Mouse (Mus musculus) kidney, embryonic 15.5 days (tissue): ENCODE results near the gene Lag3. TPM values are rescaled to one million over a fixed set of nuclear protein-coding genes. Genes with fewer than 3 reads are reported as not detected.

Experiments
- ATAC-seq: fragments of 200-750 bp; cut with Nextera tagmentation; replicated peaks from 2 replicates; pipeline ENCODE4 v1.8.0; 2017; ENCODE audit warnings: moderate TSS enrichment; ENCODE audit not compliant: low FRiP score
- H3K27ac ChIP-seq: fragments of 300-500 bp; sonication (generic); 2 replicates; pipeline ENCODE4 v1.5.1; 2015; ENCODE audit warnings: mild to moderate bottlenecking, inconsistent platforms
- H3K27me3 ChIP-seq: fragments of 300-500 bp; sonication (generic); 2 replicates; pipeline ENCODE4 v1.6.1; 2015; ENCODE audit warnings: inconsistent platforms
- H3K36me3 ChIP-seq: fragments of 300-500 bp; sonication (generic); 2 replicates; pipeline ENCODE4 v1.6.1; 2015; ENCODE audit warnings: inconsistent platforms
- H3K4me1 ChIP-seq: fragments of 300-500 bp; sonication (generic); 2 replicates; pipeline ENCODE4 v1.6.1; 2015; ENCODE audit warnings: inconsistent platforms
- H3K4me2 ChIP-seq: fragments of 300-500 bp; sonication (generic); 2 replicates; pipeline ENCODE4 v1.6.1; 2015; ENCODE audit warnings: moderate library complexity, mild to moderate bottlenecking, inconsistent platforms
- H3K4me3 ChIP-seq: fragments of 300-500 bp; sonication (generic); replicated peaks from 2 replicates; pipeline ENCODE4 v1.5.1; 2015; ENCODE audit warnings: mild to moderate bottlenecking, inconsistent platforms
- H3K9ac ChIP-seq: fragments of 300-500 bp; sonication (generic); 2 replicates; pipeline ENCODE4 v1.6.1; 2015; ENCODE audit warnings: mild to moderate bottlenecking, inconsistent platforms
- H3K9me3 ChIP-seq: fragments of 300-500 bp; sonication (generic); replicated peaks from 2 replicates; pipeline ENCODE4 v1.6.1; 2016; ENCODE audit warnings: inconsistent platforms
- WGBS: fragments of 180-500 bp; shearing (Covaris S2); methylation state at CpG from one replicate; pipeline ENCODE4 v1.1.7; 2015; ENCODE audit warnings: mixed read lengths; 5-methylcytosine and 5-hydroxymethylcytosine counted together
- polyA plus RNA-seq: library from polyadenylated mRNA; unstranded; fragments of >200 nt; fragmentation: Nextera tagmentation; extraction: Ambion mirVana; gene quantifications from 2 replicates; pipeline ENCODE4 v1.2.1, GENCODE M21; 2015

Lag3 gene
- 1.7 and 1.8 TPM in 2 replicates for polyA plus RNA-seq

DNA sequence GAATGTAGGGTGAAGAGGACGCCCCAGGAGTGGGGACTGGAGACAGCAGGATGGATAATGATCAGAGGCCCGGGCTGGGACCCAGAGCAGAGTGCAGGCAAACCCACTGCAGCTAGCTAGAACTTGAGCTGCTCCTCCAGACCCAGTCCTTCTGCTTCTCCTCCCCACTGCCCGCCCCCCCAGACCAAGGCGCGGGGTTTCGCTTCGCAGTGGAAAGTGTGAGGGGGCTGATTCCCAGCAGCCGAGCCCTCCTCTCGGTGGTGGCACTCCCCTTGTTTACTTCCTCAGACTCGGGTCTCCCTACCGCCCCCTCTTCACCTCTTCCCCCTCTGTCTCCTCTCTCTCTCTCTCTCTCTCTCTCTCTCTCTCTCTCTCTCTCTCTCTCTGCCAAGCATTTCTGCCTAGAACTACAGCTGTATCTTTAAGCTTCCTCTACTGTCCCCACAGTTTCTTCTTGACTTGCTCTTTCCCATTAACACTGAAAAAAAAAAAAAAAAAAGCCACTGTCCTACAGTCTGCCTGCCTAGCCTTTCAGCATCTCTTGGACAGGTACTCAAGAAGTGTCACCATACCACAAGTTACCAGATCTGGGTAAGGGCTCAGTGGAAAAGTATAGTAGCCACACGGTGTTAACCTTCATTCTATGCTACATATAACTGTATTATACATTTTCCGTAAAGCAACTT, at the start of gene Lag3:
Gene Lag3, minus strand, starts transcription at position 173 of the 686 bp plus-strand sequence.
- no peak within 1 kb of the TSS for H3K9ac ChIP-seq
- H3K4me3 ChIP-seq: 0 out of 2 replicates have a peak within 1 kb of the TSS, but pooled peaks have one; percentile 6
- 20% methylated on average over 13 of the region's 13 CpGs for WGBS
- H3K9me3 ChIP-seq: no peaks in the 10 kb centered on the region
- H3K27ac ChIP-seq: peak within 1 kb of the TSS; percentile 34; the same call in 1 of the 2 replicates
- peak within 1 kb of the TSS; percentile 34 for H3K4me2 ChIP-seq
- peaks cover 28% of the 10 kb centered on the region for H3K36me3 ChIP-seq
- H3K27me3 ChIP-seq: peaks cover 8% of the 10 kb centered on the region; the same call in 1 of the 2 replicates
- peaks cover 62% of the 10 kb centered on the region for H3K4me1 ChIP-seq
- no peak for ATAC-seq

DNA sequence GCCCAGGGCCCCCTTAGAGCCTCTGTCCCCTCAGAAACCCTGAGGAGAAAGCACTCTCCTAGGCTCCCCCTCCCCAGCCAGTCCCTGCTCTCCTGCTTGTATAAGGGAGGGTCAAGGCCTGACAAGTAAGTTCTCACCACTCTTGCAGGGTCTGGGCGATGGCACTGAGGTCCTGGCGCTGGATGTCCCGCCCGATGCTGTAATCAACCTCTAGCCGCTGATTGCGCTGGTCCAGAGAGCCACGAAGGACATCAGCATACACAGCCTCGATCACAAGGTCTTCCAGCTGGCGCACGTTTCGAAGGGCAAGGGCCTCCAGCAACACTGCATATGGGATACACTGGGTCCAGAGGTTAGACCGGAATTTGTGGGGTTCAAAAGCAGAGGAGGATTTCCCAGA, 49.5 kb upstream of the Lag3 start:
- H3K27me3 ChIP-seq: no peaks in the 10 kb centered on the region
- H3K4me3 ChIP-seq: no peak overlapping the region
- H3K4me1 ChIP-seq: peaks cover 10% of the 10 kb centered on the region
- 94% methylated on average over 12 of the region's 12 CpGs for WGBS
- no peak overlapping the region for H3K4me2 ChIP-seq
- H3K27ac ChIP-seq: no peak overlapping the region
- ATAC-seq: no peak
- no peaks in the 10 kb centered on the region for H3K9me3 ChIP-seq
- H3K36me3 ChIP-seq: peaks cover 73% of the 10 kb centered on the region
- H3K9ac ChIP-seq: no peak overlapping the region

DNA sequence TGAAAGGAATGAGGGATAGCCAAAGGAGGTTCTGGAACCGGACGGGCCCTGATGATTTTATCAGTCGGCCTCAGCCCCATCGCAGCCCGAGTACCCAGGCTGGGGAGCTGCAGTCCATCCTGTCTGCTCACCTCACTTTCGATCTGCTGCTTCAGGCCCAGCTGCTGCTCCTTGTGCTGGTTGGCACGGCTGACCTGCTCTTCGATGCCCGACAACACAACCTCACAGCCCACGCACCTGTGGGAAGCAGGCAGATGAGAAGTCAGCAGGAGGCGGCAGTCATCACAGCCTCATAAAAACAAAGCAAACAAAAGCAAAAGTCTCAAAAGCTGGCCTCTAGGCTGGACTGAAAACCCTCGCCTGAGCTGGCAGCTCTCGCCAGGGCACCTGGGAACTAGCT, 48.5 kb upstream of the Lag3 start:
- peaks cover 9% of the 10 kb centered on the region for H3K4me1 ChIP-seq
- no peak for ATAC-seq
- no peaks in the 10 kb centered on the region for H3K27me3 ChIP-seq
- no peak overlapping the region for H3K4me2 ChIP-seq
- peaks cover 81% of the 10 kb centered on the region for H3K36me3 ChIP-seq
- 85% methylated on average over 13 of the region's 13 CpGs for WGBS
- no peak overlapping the region for H3K9ac ChIP-seq
- no peaks in the 10 kb centered on the region for H3K9me3 ChIP-seq
- H3K4me3 ChIP-seq: no peak overlapping the region
- H3K27ac ChIP-seq: no peak overlapping the region

DNA sequence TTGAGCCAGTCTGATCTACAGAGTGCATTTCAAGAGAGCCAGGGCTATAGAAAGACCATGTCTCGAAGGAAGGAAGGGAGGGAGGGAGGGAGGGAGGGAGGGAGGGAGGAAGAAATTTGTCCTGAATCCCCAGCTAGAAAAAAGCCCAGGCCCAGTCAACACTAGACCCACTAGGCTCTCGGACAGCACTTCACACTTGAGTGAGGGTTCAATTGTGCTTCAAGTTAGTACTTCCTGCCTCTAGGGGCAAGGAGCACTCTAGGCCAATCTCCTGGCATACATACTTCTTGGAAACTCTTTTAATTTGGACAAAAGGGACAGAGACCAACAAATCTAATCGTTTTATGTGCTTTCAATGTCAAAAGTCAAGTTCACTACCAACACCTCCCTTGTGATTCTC, 46.6 kb upstream of the Lag3 start:
- H3K27me3 ChIP-seq: no peaks in the 10 kb centered on the region
- no peak overlapping the region for H3K9ac ChIP-seq
- ATAC-seq: no peak
- H3K27ac ChIP-seq: no peak overlapping the region
- peaks cover 86% of the 10 kb centered on the region for H3K36me3 ChIP-seq
- H3K9me3 ChIP-seq: no peaks in the 10 kb centered on the region
- H3K4me3 ChIP-seq: no peak overlapping the region
- 67% methylated on average over 3 of the region's 3 CpGs for WGBS
- no peak overlapping the region for H3K4me2 ChIP-seq
- no peaks in the 10 kb centered on the region for H3K4me1 ChIP-seq

DNA sequence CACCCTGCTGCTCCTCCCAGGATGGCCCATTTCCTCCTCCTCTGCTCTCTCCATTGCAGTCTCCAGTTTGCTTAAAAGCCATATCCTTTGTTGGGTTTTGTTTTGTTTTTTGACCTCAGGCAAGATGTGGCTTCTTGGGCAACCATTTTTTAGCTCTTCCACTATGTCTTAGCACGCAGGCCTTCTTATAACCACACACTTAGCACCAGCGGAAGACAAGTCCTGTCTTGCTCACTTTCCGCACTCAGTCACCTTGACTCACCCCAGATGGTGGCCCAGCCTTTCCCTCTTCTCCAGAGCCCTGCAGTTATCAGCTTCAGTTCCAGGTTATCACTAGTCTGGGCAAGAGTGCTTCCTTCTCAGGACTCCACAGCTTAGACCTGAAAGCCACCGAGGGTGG, 43.7 kb upstream of the Lag3 start:
- no peak overlapping the region for H3K27ac ChIP-seq
- H3K4me1 ChIP-seq: no peaks in the 10 kb centered on the region
- H3K4me2 ChIP-seq: no peak overlapping the region
- no peak overlapping the region for H3K9ac ChIP-seq
- no peak overlapping the region for H3K4me3 ChIP-seq
- H3K36me3 ChIP-seq: peaks cover 60% of the 10 kb centered on the region
- 93% methylated on average over 4 of the region's 4 CpGs for WGBS
- 0 out of 2 replicates have a peak, but pooled peaks cover 2% of the 10 kb centered on the region for H3K9me3 ChIP-seq
- no peaks in the 10 kb centered on the region for H3K27me3 ChIP-seq
- ATAC-seq: no peak

DNA sequence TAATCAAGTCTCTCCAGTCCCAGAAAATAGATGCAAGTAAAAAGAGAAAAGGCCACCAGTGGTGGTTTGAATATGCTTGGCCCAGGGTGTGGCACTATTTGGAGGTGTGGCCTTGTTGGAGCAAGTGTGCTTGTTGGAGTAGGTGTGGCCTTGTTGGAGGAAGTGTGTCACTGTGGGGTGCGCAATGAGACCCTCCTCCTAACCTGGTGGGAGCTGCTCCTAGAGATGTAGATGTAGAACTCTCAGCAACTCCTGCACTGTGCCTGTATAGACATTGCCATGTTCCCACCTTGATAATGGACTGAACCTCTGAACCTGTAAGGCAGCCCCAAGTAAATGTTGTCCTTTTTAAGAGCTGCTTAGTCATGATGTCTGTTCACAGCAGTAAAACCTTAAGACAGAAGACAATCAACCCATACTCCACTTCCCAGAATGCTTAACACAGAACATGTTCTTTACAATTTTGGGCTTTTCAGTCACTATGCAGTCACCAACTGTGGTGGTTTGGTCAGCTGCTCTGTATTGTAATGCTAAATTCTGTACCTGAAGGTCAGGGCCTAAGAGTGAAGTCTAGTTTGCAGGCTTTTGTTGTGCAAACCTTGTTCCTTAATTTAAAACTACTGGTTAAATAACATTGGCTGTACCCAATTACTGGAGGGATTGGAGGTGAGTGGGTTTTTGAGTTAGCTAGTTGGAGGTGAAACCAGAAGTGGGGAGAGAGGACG, 42.6 kb upstream of the Lag3 start:
- H3K4me3 ChIP-seq: no peak overlapping the region
- H3K9me3 ChIP-seq: 0 out of 2 replicates have a peak, but pooled peaks cover 2% of the 10 kb centered on the region
- no peak overlapping the region for H3K27ac ChIP-seq
- no peak overlapping the region for H3K4me2 ChIP-seq
- no peaks in the 10 kb centered on the region for H3K4me1 ChIP-seq
- H3K9ac ChIP-seq: no peak overlapping the region
- no peaks in the 10 kb centered on the region for H3K27me3 ChIP-seq
- peaks cover 49% of the 10 kb centered on the region for H3K36me3 ChIP-seq
- WGBS: 93% methylated on average over 2 of the region's 2 CpGs
- ATAC-seq: no peak

DNA sequence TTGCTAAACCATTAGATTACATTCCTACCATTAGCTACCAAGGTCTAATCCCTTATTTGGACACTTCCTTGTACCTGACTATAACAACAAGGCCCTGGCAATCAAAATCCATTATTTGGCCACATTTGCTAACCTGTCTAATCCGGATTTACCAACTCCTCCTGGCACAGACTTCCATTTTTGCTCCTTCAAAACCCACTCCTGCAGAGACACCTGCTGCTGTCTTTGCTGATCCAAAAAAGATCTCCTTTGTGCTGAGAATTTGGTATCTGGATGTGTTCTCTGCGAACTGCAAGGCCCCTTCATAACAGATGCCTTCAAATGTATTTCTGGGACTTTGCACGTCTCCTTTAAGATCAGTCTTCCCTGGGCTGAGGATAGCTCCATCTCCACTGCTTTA, 32.0 kb upstream of the Lag3 start:
- Histone ChIP-seq H3K27me3 (no peaks in the 10 kb centered on the region), H3K36me3 (peaks cover 17% of the 10 kb centered on the region), H3K4me1 (no peaks in the 10 kb centered on the region), H3K9ac (no peak overlapping the region), H3K9me3 (no peaks in the 10 kb centered on the region), H3K4me3 (no peak overlapping the region), H3K4me2 (no peak overlapping the region), H3K27ac (no peak overlapping the region)
- ATAC-seq: no peak
- 88% methylated on average over 3 of the region's 3 CpGs for WGBS

DNA sequence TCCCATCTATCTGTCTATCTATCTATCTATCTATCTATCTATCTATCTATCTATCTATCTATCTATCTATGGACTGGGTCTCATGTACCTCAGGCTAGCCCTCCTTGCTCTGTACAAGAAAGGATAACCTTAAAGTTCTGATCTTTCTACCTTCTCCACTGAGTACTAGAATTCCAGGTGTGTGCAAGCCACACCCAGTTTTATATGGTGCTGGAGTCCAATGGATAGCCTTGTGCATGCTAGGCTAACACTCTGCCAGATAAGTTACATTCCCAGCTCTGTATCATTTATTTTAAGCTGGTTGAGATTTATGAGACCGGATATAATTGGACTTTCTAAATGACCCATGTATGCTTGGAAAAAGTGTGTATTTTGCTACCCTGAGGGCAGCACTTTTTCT, 30.2 kb upstream of the Lag3 start:
- Histone ChIP-seq H3K27ac (no peak overlapping the region), H3K9me3 (no peaks in the 10 kb centered on the region), H3K36me3 (peaks cover 35% of the 10 kb centered on the region), H3K4me3 (no peak overlapping the region), H3K27me3 (no peaks in the 10 kb centered on the region), H3K9ac (no peak overlapping the region), H3K4me2 (no peak overlapping the region), H3K4me1 (no peaks in the 10 kb centered on the region)
- 97% methylated on average over 1 of the region's 1 CpGs for WGBS
- no peak for ATAC-seq

DNA sequence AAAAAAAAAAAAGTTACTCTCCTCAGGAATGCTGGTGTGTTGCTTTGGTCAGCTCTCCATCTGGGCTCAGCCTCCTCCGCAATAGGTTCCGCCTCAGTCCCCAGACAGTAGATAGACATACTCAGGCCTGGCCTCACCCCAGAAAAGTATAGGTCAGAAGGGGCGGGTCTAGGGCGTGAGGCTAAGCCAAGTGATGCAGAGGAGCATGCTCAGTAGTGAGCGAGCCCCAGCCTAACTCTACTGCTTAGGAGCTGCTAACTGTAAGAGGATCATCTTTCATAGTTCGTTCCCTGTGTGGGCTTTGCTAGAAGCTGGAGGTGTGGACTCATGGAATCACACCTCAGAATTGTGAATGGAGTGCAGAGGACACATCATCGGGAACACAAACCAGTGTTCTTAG, 27.0 kb upstream of the Lag3 start:
- Histone ChIP-seq H3K4me3 (no peak overlapping the region), H3K4me2 (no peak overlapping the region), H3K4me1 (peaks cover 17% of the 10 kb centered on the region), H3K27me3 (no peaks in the 10 kb centered on the region), H3K36me3 (peaks cover 67% of the 10 kb centered on the region), H3K9me3 (no peaks in the 10 kb centered on the region), H3K27ac (no peak overlapping the region), H3K9ac (no peak overlapping the region)
- WGBS: 92% methylated on average over 7 of the region's 7 CpGs
- ATAC-seq: peak; percentile 52

DNA sequence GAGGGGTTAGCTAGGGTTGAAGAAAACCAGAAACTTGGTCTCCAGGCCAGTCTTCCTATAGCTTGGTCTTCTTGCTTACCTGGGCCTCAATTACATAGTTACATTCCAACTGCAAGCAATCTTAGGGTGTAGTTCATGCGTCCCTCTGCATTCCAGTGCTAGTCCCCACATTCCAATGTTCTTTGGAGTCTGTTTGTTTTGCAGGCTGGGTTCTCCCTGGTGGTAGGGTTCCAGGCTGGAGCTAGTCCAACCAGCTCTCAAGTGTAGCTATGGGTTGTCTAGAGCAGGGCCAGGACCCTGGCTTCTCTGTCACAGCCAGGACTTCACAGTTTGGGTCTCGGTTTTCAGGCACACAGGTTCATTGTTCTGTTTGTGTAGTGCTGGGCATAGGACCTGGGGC, 26.0 kb upstream of the Lag3 start:
- 81% methylated on average over 2 of the region's 2 CpGs for WGBS
- H3K36me3 ChIP-seq: peaks cover 76% of the 10 kb centered on the region

DNA sequence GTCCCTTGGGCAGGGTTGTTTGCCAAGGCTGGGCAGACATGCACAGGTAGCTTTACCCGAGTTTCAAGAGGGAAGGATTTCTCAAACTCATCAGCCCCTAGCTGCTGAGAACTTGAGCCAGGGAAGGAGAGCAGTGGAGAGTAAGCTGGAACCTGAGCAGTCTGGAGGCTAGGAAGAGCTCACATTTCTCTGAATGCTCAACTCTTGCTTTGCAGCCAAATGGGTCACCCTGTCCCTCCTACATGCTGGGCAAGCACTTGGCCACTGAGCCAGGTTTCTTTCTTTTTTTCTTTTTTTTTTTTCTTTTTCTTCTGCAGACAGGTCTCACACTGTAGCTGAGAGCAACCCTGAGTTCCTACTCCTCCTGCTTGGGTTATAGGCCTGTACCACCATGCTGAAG, 25.2 kb upstream of the Lag3 start:
- Histone ChIP-seq H3K36me3 (peaks cover 77% of the 10 kb centered on the region), H3K27ac (no peak overlapping the region)

More for the DNA sequence above, 26.0 kb upstream of the Lag3 start:
- no peaks in the 10 kb centered on the region for H3K27me3 ChIP-seq
- H3K4me1 ChIP-seq: peaks cover 26% of the 10 kb centered on the region
- H3K4me2 ChIP-seq: no peak overlapping the region
- no peak overlapping the region for H3K27ac ChIP-seq
- no peaks in the 10 kb centered on the region for H3K9me3 ChIP-seq
- H3K4me3 ChIP-seq: no peak overlapping the region
- no peak for ATAC-seq
- no peak overlapping the region for H3K9ac ChIP-seq

DNA sequence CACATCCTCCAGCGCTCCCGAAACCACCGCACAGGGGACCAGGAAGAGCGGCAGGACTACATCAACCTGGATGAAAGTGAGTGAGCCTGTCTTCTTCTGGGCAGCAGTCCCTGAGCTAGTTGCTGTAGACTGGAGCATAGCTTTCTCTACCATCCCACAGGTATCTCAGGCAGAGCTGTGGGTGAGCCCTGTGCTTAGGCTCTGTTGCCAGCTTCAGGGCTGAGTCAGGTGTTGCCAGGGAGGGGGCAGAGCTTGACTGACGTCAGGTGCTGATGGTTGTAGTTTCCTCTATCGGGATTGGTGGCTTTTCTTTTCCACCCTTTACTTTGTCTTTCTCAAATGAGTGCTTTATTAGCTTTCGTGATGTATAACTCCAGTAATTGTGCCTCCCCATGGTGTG, 23.2 kb upstream of the Lag3 start:
- H3K4me2 ChIP-seq: no peak overlapping the region
- H3K4me1 ChIP-seq: peaks cover 40% of the 10 kb centered on the region
- 93% methylated on average over 7 of the region's 7 CpGs for WGBS
- no peak overlapping the region for H3K4me3 ChIP-seq
- ATAC-seq: no peak
- no peak overlapping the region for H3K27ac ChIP-seq
- no peak overlapping the region for H3K9ac ChIP-seq
- H3K36me3 ChIP-seq: peaks cover 71% of the 10 kb centered on the region
- H3K9me3 ChIP-seq: no peaks in the 10 kb centered on the region
- no peaks in the 10 kb centered on the region for H3K27me3 ChIP-seq

More for the DNA sequence above, 25.2 kb upstream of the Lag3 start:
- Histone ChIP-seq H3K4me1 (peaks cover 31% of the 10 kb centered on the region), H3K27me3 (no peaks in the 10 kb centered on the region), H3K4me3 (no peak overlapping the region), H3K9ac (no peak overlapping the region), H3K4me2 (no peak overlapping the region), H3K9me3 (no peaks in the 10 kb centered on the region)
- ATAC-seq: no peak
- 74% methylated on average over 1 of the region's 1 CpGs for WGBS
